Mouse (Mus musculus) kidney, embryonic 16.5 days (tissue): ENCODE data around the gene Ccl28. TPM values are rescaled to one million over a fixed set of nuclear protein-coding genes. Genes with fewer than 3 reads are reported as not detected.
"Not testable (repeated sequence)": the region's sequence is repeated elsewhere in the genome, so short reads cannot be mapped to it uniquely, and the experiment has no call there.

Source experiments
- ATAC-seq: fragments of 200-750 bp; cut with Nextera tagmentation; 2 replicates; pipeline ENCODE4 v1.8.0; 2017; ENCODE audit warnings: moderate TSS enrichment; ENCODE audit not compliant: low FRiP score, low TSS enrichment
- H3K27ac ChIP-seq: fragments of 300-500 bp; sonication (generic); 2 replicates; pipeline ENCODE4 v1.5.1; 2014; ENCODE audit warnings: low read length
- H3K27me3 ChIP-seq: fragments of 300-500 bp; sonication (generic); 2 replicates; pipeline ENCODE4 v1.6.1; 2014; ENCODE audit warnings: low read length, control low read depth, mixed read lengths; ENCODE audit not compliant: insufficient read depth
- H3K36me3 ChIP-seq: fragments of 300-500 bp; sonication (generic); 2 replicates; pipeline ENCODE4 v1.6.1; 2014; ENCODE audit warnings: low read length, control low read depth, mixed read lengths; ENCODE audit not compliant: insufficient read depth
- H3K4me1 ChIP-seq: fragments of 300-500 bp; sonication (generic); 2 replicates; pipeline ENCODE4 v1.6.1; 2014; ENCODE audit warnings: low read length, control low read depth, mixed read lengths; ENCODE audit not compliant: insufficient read depth
- H3K4me2 ChIP-seq: fragments of 300-500 bp; sonication (generic); replicated peaks from 2 replicates; pipeline ENCODE4 v1.6.1; 2014; ENCODE audit warnings: low read depth, low read length
- H3K4me3 ChIP-seq: fragments of 300-500 bp; sonication (generic); 2 replicates; pipeline ENCODE4 v1.5.1; 2014; ENCODE audit warnings: mild to moderate bottlenecking, low read length
- H3K9ac ChIP-seq: fragments of 300-500 bp; sonication (generic); replicated peaks from 2 replicates; pipeline ENCODE4 v1.6.1; 2014; ENCODE audit warnings: low read length
- H3K9me3 ChIP-seq: fragments of 300-500 bp; sonication (generic); 2 replicates; pipeline ENCODE4 v1.6.1; 2016; ENCODE audit warnings: low read length, control low read depth
- WGBS: fragments of 180-500 bp; shearing (Covaris S2); extraction: QIAGEN DNeasy Blood & Tissue Kit; methylation state at CpG from one replicate; pipeline ENCODE4 v1.1.7; 2014; 5-methylcytosine and 5-hydroxymethylcytosine counted together
- polyA plus RNA-seq: library from polyadenylated mRNA; unstranded; fragments of >200 nt; fragmentation: Nextera tagmentation; extraction: Ambion mirVana; gene quantifications from 2 replicates; pipeline ENCODE4 v1.2.1, GENCODE M21; 2015

Gene Ccl28
- 0.12 and 0.15 TPM in 2 replicates for polyA plus RNA-seq

DNA sequence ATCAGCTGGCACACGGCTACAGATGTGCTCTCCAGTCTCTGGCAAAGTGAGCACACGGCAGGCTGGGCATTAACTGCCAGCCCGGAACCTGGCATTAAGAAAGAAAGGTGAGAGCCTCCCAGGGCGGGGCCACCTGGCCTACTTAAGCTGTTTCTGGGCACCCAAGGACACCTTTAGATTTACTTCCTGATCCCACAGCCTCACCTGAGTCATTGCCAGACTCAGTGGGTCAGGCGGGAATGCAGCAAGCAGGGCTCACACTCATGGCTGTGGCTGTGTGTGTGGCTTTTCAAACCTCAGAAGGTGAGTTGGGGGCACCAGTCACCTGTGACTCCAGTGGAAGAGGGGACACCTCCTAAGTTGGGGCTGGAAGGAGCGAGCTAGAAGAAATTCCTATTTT is at the start of gene Ccl28:
Ccl28 (plus strand) TSS at position 186 of the 400 bp plus-strand sequence.
- Histone ChIP-seq H3K4me3 (no peak within 1 kb of the TSS), H3K9me3 (no peaks in the 10 kb centered on the region), H3K9ac (no peak within 1 kb of the TSS), H3K36me3 (no peaks in the 10 kb centered on the region), H3K27ac (no peak within 1 kb of the TSS), H3K27me3 (no peaks in the 10 kb centered on the region), H3K4me1 (no peaks in the 10 kb centered on the region), H3K4me2 (no peak within 1 kb of the TSS)
- WGBS = 83% methylated on average over 6 of the region's 6 CpGs
- ATAC-seq = no peak

DNA sequence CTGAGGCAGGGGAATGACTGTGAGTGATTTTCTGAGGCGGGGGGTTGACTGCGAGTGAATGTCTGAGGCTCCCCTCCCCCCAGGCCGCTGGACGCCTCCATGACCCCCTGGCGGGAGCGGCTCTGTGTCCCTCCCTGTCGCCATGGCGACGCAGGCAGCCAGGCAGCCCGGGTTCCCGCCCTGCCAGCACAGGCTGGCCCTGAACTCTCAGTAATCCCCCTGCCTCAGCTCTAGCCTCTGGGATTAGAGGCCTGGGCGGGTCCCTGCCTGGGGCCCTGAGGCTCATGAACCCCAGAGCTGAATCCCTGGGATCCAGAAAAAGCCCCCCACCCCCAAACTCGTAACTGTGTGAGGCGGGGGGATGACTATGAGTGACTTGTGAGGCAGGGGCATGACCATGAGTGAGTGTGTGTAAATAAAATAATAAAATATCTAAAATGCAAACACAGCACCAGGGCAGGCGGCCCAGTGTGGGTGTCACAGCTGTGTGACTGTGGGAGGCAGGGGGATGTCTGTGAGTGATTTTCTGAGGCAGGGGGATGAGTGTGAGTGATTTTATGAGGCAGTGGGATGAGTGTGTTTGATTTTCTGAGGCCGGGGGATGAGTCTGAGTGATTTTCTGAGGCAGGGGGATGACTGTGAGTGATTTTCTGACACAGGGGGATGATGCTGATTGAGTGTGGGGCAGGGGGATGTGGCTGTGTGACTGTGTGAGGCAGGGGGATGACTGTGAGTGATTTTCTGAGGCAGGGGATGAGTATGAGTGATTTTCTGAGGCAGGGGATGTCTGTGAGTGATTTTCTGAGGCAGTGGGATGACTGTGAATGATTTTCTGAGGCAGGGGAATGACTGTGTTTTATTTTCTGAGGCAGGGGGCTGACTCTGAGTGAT is 27.1 kb upstream of the Ccl28 start:
- not testable (repeated sequence) for H3K9ac ChIP-seq, H3K4me3 ChIP-seq, H3K27ac ChIP-seq, H3K4me1 ChIP-seq, H3K4me2 ChIP-seq, H3K36me3 ChIP-seq, H3K27me3 ChIP-seq
- peak; percentile 95 for ATAC-seq
- peaks cover 18% of the 10 kb centered on the region for H3K9me3 ChIP-seq
- WGBS = 76% methylated on average over 14 of the region's 16 CpGs

GRCm38 (mm10) chr13:119598466-119598865 is 25.2 kb upstream of the Ccl28 start:
- not testable (repeated sequence) for ATAC-seq, H3K4me3 ChIP-seq, H3K9ac ChIP-seq

DNA sequence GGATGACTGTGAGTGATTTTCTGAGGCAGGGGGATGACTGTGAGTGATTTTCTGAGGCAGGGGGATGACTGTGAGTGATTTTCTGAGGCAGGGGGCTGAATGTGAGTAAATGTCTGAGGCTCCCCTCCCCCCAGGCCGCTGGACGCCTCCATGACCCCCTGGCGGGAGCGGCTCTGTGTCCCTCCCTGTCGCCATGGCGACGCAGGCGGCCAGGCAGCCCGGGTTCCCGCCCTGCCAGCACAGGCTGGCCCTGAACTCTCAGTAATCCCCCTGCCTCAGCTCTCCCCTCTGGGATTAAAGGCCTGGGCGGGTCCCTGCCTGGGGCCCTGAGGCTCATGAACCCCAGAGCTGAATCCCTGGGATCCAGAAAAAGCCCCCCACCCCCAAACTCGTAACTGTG is 24.6 kb upstream of the Ccl28 start:
- WGBS = 86% methylated on average over 11 of the region's 12 CpGs
- not testable (repeated sequence) for H3K36me3 ChIP-seq, H3K4me2 ChIP-seq, H3K4me3 ChIP-seq, H3K27ac ChIP-seq, H3K9ac ChIP-seq, H3K4me1 ChIP-seq, H3K27me3 ChIP-seq, ATAC-seq
- peaks cover 22% of the 10 kb centered on the region for H3K9me3 ChIP-seq

More at GRCm38 (mm10) chr13:119598466-119598865, 25.2 kb upstream of the Ccl28 start:
- H3K4me2 ChIP-seq, H3K27me3 ChIP-seq, H3K36me3 ChIP-seq, H3K27ac ChIP-seq, H3K4me1 ChIP-seq: not testable (repeated sequence)
- peaks cover 18% of the 10 kb centered on the region for H3K9me3 ChIP-seq

- ATAC-seq, H3K9ac ChIP-seq, H3K4me1 ChIP-seq, H3K27ac ChIP-seq, H3K4me2 ChIP-seq, H3K4me3 ChIP-seq, H3K27me3 ChIP-seq, H3K36me3 ChIP-seq: not testable (repeated sequence)
- H3K9me3 ChIP-seq = peaks cover 22% of the 10 kb centered on the region
- 66% methylated on average over 2 of the region's 2 CpGs for WGBS
Measured at GRCm38 (mm10) chr13:119599498-119599897, 24.1 kb upstream of the Ccl28 start.

DNA sequence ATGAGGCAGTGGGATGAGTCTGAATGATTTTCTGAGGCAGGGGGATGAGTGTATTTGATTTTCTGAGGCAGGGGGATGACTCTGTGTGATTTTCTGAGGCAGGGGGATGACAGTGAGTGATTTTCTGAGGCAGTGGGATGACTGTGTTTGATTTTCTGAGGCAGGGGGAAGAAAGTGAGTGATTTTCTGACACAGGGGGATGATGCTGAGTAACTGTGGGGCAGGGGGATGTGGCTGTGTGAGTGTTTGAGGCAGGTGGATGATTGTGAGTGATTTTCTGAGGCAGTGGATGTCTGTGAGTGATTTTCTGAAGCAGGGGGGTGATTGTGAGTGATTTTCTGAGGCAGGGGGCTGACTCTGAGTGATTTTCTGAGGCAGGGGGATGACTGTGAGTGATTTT is 23.5 kb upstream of the Ccl28 start:
- not testable (repeated sequence) for H3K4me2 ChIP-seq, H3K27me3 ChIP-seq, ATAC-seq, H3K4me3 ChIP-seq, H3K9ac ChIP-seq, H3K4me1 ChIP-seq, H3K27ac ChIP-seq, H3K36me3 ChIP-seq
- peaks cover 22% of the 10 kb centered on the region for H3K9me3 ChIP-seq

DNA sequence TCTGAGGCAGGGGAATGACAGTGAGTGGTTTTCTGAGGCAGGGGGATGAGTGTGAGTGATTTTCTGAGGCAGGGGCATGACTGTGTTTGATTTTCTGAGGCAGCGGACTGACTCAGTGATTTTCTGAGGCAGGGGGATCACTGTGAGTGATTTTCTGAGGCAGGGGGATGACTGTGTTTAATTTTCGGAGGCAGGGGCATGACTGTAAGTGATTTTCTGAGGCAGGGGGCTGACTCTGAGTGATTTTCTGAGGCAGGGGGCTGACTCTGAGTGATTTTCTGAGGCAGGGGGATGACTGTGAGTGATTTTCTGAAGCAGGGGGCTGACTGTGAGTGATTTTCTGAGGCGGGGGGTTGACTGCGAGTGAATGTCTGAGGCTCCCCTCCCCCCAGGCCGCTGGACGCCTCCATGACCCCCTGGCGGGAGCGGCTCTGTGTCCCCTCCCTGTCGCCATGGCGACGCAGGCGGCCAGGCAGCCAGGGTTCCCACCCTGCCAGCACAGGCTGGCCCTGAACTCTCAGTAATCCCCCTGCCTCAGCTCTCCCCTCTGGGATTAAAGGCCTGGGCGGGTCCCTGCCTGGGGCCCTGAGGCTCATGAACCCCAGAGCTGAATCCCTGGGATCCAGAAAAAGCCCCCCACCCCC is 20.8 kb upstream of the Ccl28 start:
- not testable (repeated sequence) for ATAC-seq, H3K27ac ChIP-seq

GRCm38 (mm10) chr13:119603890-119604289 is 19.7 kb upstream of the Ccl28 start:
- WGBS = 93% methylated on average over 6 of the region's 8 CpGs

More for the DNA sequence above, 20.8 kb upstream of the Ccl28 start:
- not testable (repeated sequence) for H3K4me1 ChIP-seq, H3K4me3 ChIP-seq, H3K9ac ChIP-seq, H3K36me3 ChIP-seq, H3K27me3 ChIP-seq, H3K4me2 ChIP-seq
- 41% methylated on average over 12 of the region's 13 CpGs for WGBS
- peaks cover 10% of the 10 kb centered on the region for H3K9me3 ChIP-seq

DNA sequence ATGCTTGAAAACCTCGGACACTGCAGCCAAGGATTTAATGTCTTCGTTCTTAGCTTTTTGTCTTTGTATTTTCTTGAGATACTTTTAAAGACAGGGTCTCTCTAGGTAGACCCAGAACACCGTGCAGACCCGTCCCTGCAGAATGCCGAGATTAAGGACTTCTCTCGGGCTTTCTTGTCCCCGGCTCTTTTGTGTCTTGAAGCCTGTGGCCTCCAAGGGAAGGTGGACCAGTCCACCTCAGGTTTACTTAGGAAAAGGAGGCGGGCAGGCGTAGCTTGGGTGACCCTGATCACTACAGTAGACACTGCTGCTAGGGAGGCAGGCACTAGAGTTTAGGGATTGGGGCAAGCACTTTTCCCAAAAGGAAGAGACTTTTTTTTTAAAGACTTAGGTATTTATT is 19.3 kb upstream of the Ccl28 start:
- not testable (repeated sequence) for H3K36me3 ChIP-seq, H3K4me1 ChIP-seq, H3K4me2 ChIP-seq, H3K27ac ChIP-seq, H3K4me3 ChIP-seq, H3K27me3 ChIP-seq, H3K9me3 ChIP-seq, H3K9ac ChIP-seq
- 91% methylated on average over 7 of the region's 9 CpGs for WGBS
- ATAC-seq = peak; percentile 10; the same call in 1 of the 2 replicates

More at GRCm38 (mm10) chr13:119603890-119604289, 19.7 kb upstream of the Ccl28 start:
- H3K9ac ChIP-seq, H3K36me3 ChIP-seq, H3K27me3 ChIP-seq, H3K27ac ChIP-seq, H3K4me3 ChIP-seq, H3K9me3 ChIP-seq, H3K4me1 ChIP-seq, H3K4me2 ChIP-seq: not testable (repeated sequence)
- peak; percentile 8; the same call in 1 of the 2 replicates for ATAC-seq

- H3K27me3 ChIP-seq = no peaks in the 10 kb centered on the region
- no peak overlapping the region for H3K4me3 ChIP-seq
- no peak overlapping the region for H3K4me2 ChIP-seq
- H3K4me1 ChIP-seq = no peaks in the 10 kb centered on the region
- no peak for ATAC-seq
- H3K9me3 ChIP-seq = no peaks in the 10 kb centered on the region
- H3K36me3 ChIP-seq = no peaks in the 10 kb centered on the region
- 93% methylated on average over 3 of the region's 3 CpGs for WGBS
- H3K9ac ChIP-seq = no peak overlapping the region
- no peak overlapping the region for H3K27ac ChIP-seq
Measured at GRCm38 (mm10) chr13:119618841-119619240, 4.8 kb upstream of the Ccl28 start.
